Mouse (Mus musculus): ENCODE data around the gene Irf5.

Gene Irf5

GRCm38 (mm10) chr6:29526281-29527251 lies at the start of gene Irf5:
Irf5 (plus strand) TSS chr6:29526625.
- no peak for DNase-seq (ENCODE audit: low spot score)

- no peak for DNase-seq (ENCODE audit: low spot score)
These were observed 43.7 kb upstream of the Irf5 start for GRCm38 (mm10) chr6:29482691-29483090.

- DNase-seq (ENCODE audit: low spot score): no peak
These were observed 41.5 kb upstream of the Irf5 start for GRCm38 (mm10) chr6:29484716-29485559.

GRCm38 (mm10) chr6:29485951-29486350 lies 40.5 kb upstream of the Irf5 start:
- DNase-seq (ENCODE audit: low spot score): no peak

GRCm38 (mm10) chr6:29494101-29494500 lies 32.3 kb upstream of the Irf5 start:
- DNase-seq (ENCODE audit: low spot score): no peak

- no peak for DNase-seq (ENCODE audit: low spot score)
These were observed 30.2 kb upstream of the Irf5 start for GRCm38 (mm10) chr6:29496270-29496669.

GRCm38 (mm10) chr6:29497791-29498190 lies 28.6 kb upstream of the Irf5 start:
- no peak for DNase-seq (ENCODE audit: low spot score)

GRCm38 (mm10) chr6:29500177-29500576 lies 26.2 kb upstream of the Irf5 start:
- DNase-seq (ENCODE audit: low spot score): no peak

GRCm38 (mm10) chr6:29500810-29501209 lies 25.6 kb upstream of the Irf5 start:
- DNase-seq (ENCODE audit: low spot score): no peak

GRCm38 (mm10) chr6:29501599-29501998 lies 24.8 kb upstream of the Irf5 start:
- no peak for DNase-seq (ENCODE audit: low spot score)

- DNase-seq (ENCODE audit: low spot score): no peak
These were observed 20.9 kb upstream of the Irf5 start for GRCm38 (mm10) chr6:29505493-29505892.

GRCm38 (mm10) chr6:29506834-29507233 lies 19.6 kb upstream of the Irf5 start:
- DNase-seq (ENCODE audit: low spot score): no peak

GRCm38 (mm10) chr6:29507447-29508309 lies 18.7 kb upstream of the Irf5 start, which contains the start of gene Kcp:
Kcp (minus strand) TSS chr6:29507952.
- no peak for DNase-seq (ENCODE audit: low spot score)

GRCm38 (mm10) chr6:29509086-29509485 lies 17.3 kb upstream of the Irf5 start:
- no peak for DNase-seq (ENCODE audit: low spot score)

GRCm38 (mm10) chr6:29513284-29513683 lies 13.1 kb upstream of the Irf5 start:
- no peak for DNase-seq (ENCODE audit: low spot score)

GRCm38 (mm10) chr6:29517139-29517538 lies 9.3 kb upstream of the Irf5 start:
- no peak for DNase-seq (ENCODE audit: low spot score)

- no peak for DNase-seq (ENCODE audit: low spot score)
These were observed 3.7 kb upstream of the Irf5 start for GRCm38 (mm10) chr6:29522626-29523300.

GRCm38 (mm10) chr6:29523301-29524033 lies 3.0 kb upstream of the Irf5 start:
- DNase-seq (ENCODE audit: low spot score): no peak

GRCm38 (mm10) chr6:29524034-29524489 lies 2.4 kb upstream of the Irf5 start:
- DNase-seq (ENCODE audit: low spot score): no peak

GRCm38 (mm10) chr6:29525256-29525655 lies 1.2 kb upstream of the Irf5 start:
- no peak for DNase-seq (ENCODE audit: low spot score)

Measured in layer of hippocampus, adult 9-10 months (tissue).